Comparison of ENCODE assay signal across 11 mouse cellular contexts in the genomic region with DNA sequence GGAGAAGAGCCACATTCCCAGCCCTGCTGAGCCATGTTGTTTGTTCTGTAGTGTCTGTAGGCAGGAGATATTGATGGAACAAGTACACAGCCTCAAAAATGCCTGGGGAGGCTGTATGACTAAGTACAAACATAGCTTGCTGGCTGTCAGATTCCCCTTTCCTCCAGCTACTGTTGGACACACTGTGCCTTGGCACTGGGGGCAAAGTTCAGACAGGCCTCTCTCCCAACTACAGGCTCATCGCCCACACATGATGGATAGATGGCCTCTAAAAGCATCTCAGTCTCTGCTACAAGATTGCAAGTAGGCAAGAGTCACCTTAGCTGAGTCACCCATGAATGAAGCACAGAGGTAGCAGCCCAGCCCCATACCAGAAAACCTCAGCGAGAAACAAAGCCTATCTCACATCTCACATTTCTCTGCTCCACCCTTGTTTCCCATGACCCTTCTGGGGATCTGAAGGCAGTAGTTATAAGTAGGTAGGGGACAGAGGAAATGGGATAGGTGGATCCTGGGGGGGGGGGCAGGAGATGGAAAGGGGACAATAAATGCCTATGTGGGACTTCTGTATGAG.
DNase-seq lines count a peak whose midpoint lies in the region; ATAC-seq and TF ChIP-seq lines count a peak whose summit lies in the region.
"Had no signal": no experiment of that assay in that cellular context is flagged by ENCODE, and none has a peak within 500 bp of the region (broad histone marks: within the 10 kb centered on the region; RNA-seq: fewer than 3 reads in every experiment).

No protein-coding gene starts in this region.

- no peak overlapping the region for H3K4me3 ChIP-seq in forebrain, embryonic 15.5 days
- H3K4me3 ChIP-seq in forebrain, embryonic 13.5 days = no peak overlapping the region
- no peak overlapping the region for H3K4me3 ChIP-seq in lung, postnatal 0 days (ENCODE audit: low read depth, low read length)
- H3K4me3 ChIP-seq in intestine, embryonic 15.5 days (replicated peaks) = no peak overlapping the region
- H3K4me3 ChIP-seq in liver, embryonic 15.5 days (replicated peaks) = no peak overlapping the region

- WGBS in forebrain, embryonic 15.5 days = 93% methylated on average over 2 of the region's 2 CpGs
- WGBS in forebrain, embryonic 13.5 days = 89% methylated on average over 2 of the region's 2 CpGs
- WGBS in lung, postnatal 0 days = 73% methylated on average over 2 of the region's 2 CpGs
- WGBS in intestine, embryonic 15.5 days = 62% methylated on average over 2 of the region's 2 CpGs
- 37% methylated on average over 2 of the region's 2 CpGs for WGBS in liver, embryonic 15.5 days (ENCODE audit: insufficient replicate concordance)

- ATAC-seq in forebrain, embryonic 15.5 days (replicated peaks) = 0 out of 2 replicates have a peak, but pooled peaks have one; percentile 29
- no peak for ATAC-seq in forebrain, embryonic 13.5 days
- 0 out of 2 replicates have a peak, but pooled peaks have one; percentile 23 for ATAC-seq in lung, postnatal 0 days
- ATAC-seq in intestine, embryonic 15.5 days = peak; percentile 21; the same call in 1 of the 2 replicates
- peak; percentile 54 for ATAC-seq in liver, embryonic 15.5 days (ENCODE audit: insufficient read depth)
- ATAC-seq in monocyte, adult 5-6 weeks (replicated peaks; ENCODE audit: insufficient number of reproducible peaks, low FRiP score, low TSS enrichment, poor library complexity, severe bottlenecking) = no peak
- ATAC-seq: forebrain, embryonic 16.5 days had no signal

- no peak for TF ChIP-seq CTCF in lung, postnatal 0 days (IDR thresholded peaks at IDR 0.05)

- H3K36me3 ChIP-seq in forebrain, embryonic 15.5 days = no peaks in the 10 kb centered on the region
- peaks cover 4% of the 10 kb centered on the region for H3K36me3 ChIP-seq in forebrain, embryonic 13.5 days (ENCODE audit: poor library complexity, severe bottlenecking)
- no peaks in the 10 kb centered on the region for H3K36me3 ChIP-seq in lung, postnatal 0 days (ENCODE audit: insufficient read depth, low read length)
- H3K36me3 ChIP-seq in intestine, embryonic 15.5 days = no peaks in the 10 kb centered on the region
- H3K36me3 ChIP-seq in liver, embryonic 15.5 days (replicated peaks) = 0 out of 2 replicates have a peak, but pooled peaks cover 5% of the 10 kb centered on the region

- no peak overlapping the region for H3K4me2 ChIP-seq in forebrain, embryonic 15.5 days (replicated peaks)
- no peak overlapping the region for H3K4me2 ChIP-seq in forebrain, embryonic 13.5 days
- H3K4me2 ChIP-seq in lung, postnatal 0 days (replicated peaks; ENCODE audit: low read depth, low read length) = no peak overlapping the region
- no peak overlapping the region for H3K4me2 ChIP-seq in intestine, embryonic 15.5 days (replicated peaks)
- no peak overlapping the region for H3K4me2 ChIP-seq in liver, embryonic 15.5 days

- no peak for DNase-seq in lung, postnatal 0 days (ENCODE audit: low spot score)
- no peak for DNase-seq in lung, postnatal 4 days
- no peak for DNase-seq in spleen, postnatal 10 days (ENCODE audit: low spot score in 2 of 2)
- DNase-seq: right cerebral cortex, postnatal 14 days had no signal

- H3K4me1 ChIP-seq in forebrain, embryonic 15.5 days = 0 out of 2 replicates have a peak, but pooled peaks cover 5% of the 10 kb centered on the region
- no peaks in the 10 kb centered on the region for H3K4me1 ChIP-seq in forebrain, embryonic 13.5 days
- H3K4me1 ChIP-seq in lung, postnatal 0 days (ENCODE audit: insufficient read depth, low read depth, low read length) = no peaks in the 10 kb centered on the region
- peaks cover 15% of the 10 kb centered on the region for H3K4me1 ChIP-seq in intestine, embryonic 15.5 days (replicated peaks)
- peaks cover 41% of the 10 kb centered on the region for H3K4me1 ChIP-seq in liver, embryonic 15.5 days (replicated peaks)

- no peaks in the 10 kb centered on the region for H3K9me3 ChIP-seq in forebrain, embryonic 15.5 days
- no peaks in the 10 kb centered on the region for H3K9me3 ChIP-seq in forebrain, embryonic 13.5 days (replicated peaks)
- H3K9me3 ChIP-seq in lung, postnatal 0 days (ENCODE audit: low read length) = no peaks in the 10 kb centered on the region
- no peaks in the 10 kb centered on the region for H3K9me3 ChIP-seq in intestine, embryonic 15.5 days
- H3K9me3 ChIP-seq in liver, embryonic 15.5 days (replicated peaks) = no peaks in the 10 kb centered on the region

- no peak for TF ChIP-seq EP300 in lung, postnatal 0 days (IDR thresholded peaks at IDR 0.05)

- H3K27ac ChIP-seq in forebrain, embryonic 15.5 days (replicated peaks) = no peak overlapping the region
- H3K27ac ChIP-seq in forebrain, embryonic 13.5 days = no peak overlapping the region
- H3K27ac ChIP-seq in lung, postnatal 0 days (ENCODE audit: low read length) = no peak overlapping the region
- H3K27ac ChIP-seq in intestine, embryonic 15.5 days = 0 out of 2 replicates have a peak overlapping the region, but pooled peaks have one; percentile 60
- peak overlapping the region; percentile 39 for H3K27ac ChIP-seq in liver, embryonic 15.5 days (replicated peaks)
- H3K27ac ChIP-seq: macrophage had no signal

- no peaks in the 10 kb centered on the region for H3K27me3 ChIP-seq in forebrain, embryonic 15.5 days
- no peaks in the 10 kb centered on the region for H3K27me3 ChIP-seq in forebrain, embryonic 13.5 days
- no peaks in the 10 kb centered on the region for H3K27me3 ChIP-seq in lung, postnatal 0 days (replicated peaks; ENCODE audit: insufficient read depth, low read length)
- no peaks in the 10 kb centered on the region for H3K27me3 ChIP-seq in intestine, embryonic 15.5 days (replicated peaks)
- H3K27me3 ChIP-seq in liver, embryonic 15.5 days = no peaks in the 10 kb centered on the region

- H3K9ac ChIP-seq in forebrain, embryonic 15.5 days (replicated peaks) = no peak overlapping the region
- no peak overlapping the region for H3K9ac ChIP-seq in forebrain, embryonic 13.5 days
- no peak overlapping the region for H3K9ac ChIP-seq in lung, postnatal 0 days (replicated peaks; ENCODE audit: low read depth)
- no peak overlapping the region for H3K9ac ChIP-seq in intestine, embryonic 15.5 days
- no peak overlapping the region for H3K9ac ChIP-seq in liver, embryonic 15.5 days

Comparison
In these comparisons a context has a peak if more than half of its experiments do, and no peak if none do; other contexts are left out.
1. ATAC-seq: peak in forebrain, embryonic 15.5 days (single experiment), lung, postnatal 0 days (single experiment), intestine, embryonic 15.5 days (single experiment) and liver, embryonic 15.5 days (single experiment); none in forebrain, embryonic 13.5 days (single experiment) and monocyte, adult 5-6 weeks (single experiment).
2. H3K27ac ChIP-seq: peak in intestine, embryonic 15.5 days (single experiment) and liver, embryonic 15.5 days (single experiment); none in forebrain, embryonic 15.5 days (single experiment), forebrain, embryonic 13.5 days (single experiment) and lung, postnatal 0 days (single experiment).